Mouse (Mus musculus) MEL (cell line): ENCODE measurements around the gene Cwh43. TPM values are rescaled to one million over a fixed set of nuclear protein-coding genes. Genes with fewer than 3 reads are reported as not detected.

Experiments
- DNase-seq: peaks from one replicate; pipeline ENCODE4 v3.0.0; 2011; ENCODE audit warnings: low read depth, low spot score
- H3K27ac ChIP-seq: 2 replicates; pipeline ENCODE4 v1.5.1; 2012; ENCODE audit warnings: low read depth, mild to moderate bottlenecking, control low read depth, low read length, moderate library complexity; ENCODE audit not compliant: control insufficient read depth
- H3K27me3 ChIP-seq, 2 experiments: fragments of 150-350 bp in 1 of 2; sonication (generic) in 1 of 2; 2 replicates each; pipeline ENCODE4 v1.6.1; 2012; ENCODE audit warnings: low read length in 2 of 2, mild to moderate bottlenecking in 2 of 2, improper control_type of control experiment in 1 of 2, moderate library complexity in 1 of 2; ENCODE audit not compliant: insufficient read depth in 2 of 2, control insufficient read depth in 1 of 2
- H3K36me3 ChIP-seq, 2 experiments: 2 replicates each; pipeline ENCODE4 v1.6.1; 2012 to 2014; ENCODE audit warnings: low read length in 2 of 2, improper control_type of control experiment in 1 of 2, inconsistent platforms in 1 of 2, mild to moderate bottlenecking in 1 of 2; ENCODE audit not compliant: insufficient read depth in 2 of 2, control insufficient read depth in 1 of 2
- H3K4me1 ChIP-seq, 2 experiments: fragments of 150-350 bp in 1 of 2; sonication (generic) in 1 of 2; 2 replicates each; pipeline ENCODE4 v1.6.1; 2012; ENCODE audit warnings: low read length in 2 of 2, improper control_type of control experiment in 1 of 2, mild to moderate bottlenecking in 1 of 2; ENCODE audit not compliant: insufficient read depth in 2 of 2, control insufficient read depth in 1 of 2
- H3K4me3 ChIP-seq, 2 experiments: fragments of 150-350 bp in 1 of 2; sonication (generic) in 1 of 2; 2 replicates each; pipeline ENCODE4 v1.5.1; 2012; ENCODE audit warnings: low read depth in 2 of 2, low read length in 2 of 2, mild to moderate bottlenecking in 2 of 2, moderate library complexity in 2 of 2, control low read depth in 1 of 2, improper control_type of control experiment in 1 of 2; ENCODE audit not compliant: control insufficient read depth in 1 of 2, insufficient read depth in 1 of 2
- H3K79me2 ChIP-seq: 2 replicates; pipeline ENCODE4 v1.6.1; 2012; ENCODE audit warnings: mild to moderate bottlenecking, low read length, moderate library complexity; ENCODE audit not compliant: control insufficient read depth, poor library complexity, insufficient read depth
- H3K9ac ChIP-seq: 2 replicates; pipeline ENCODE4 v1.6.1; 2012; ENCODE audit warnings: low read depth, mild to moderate bottlenecking, control low read depth, low read length, moderate library complexity; ENCODE audit not compliant: control insufficient read depth, poor library complexity, severe bottlenecking
- H3K9me3 ChIP-seq: fragments of 150-350 bp; sonication (generic); replicated peaks from 2 replicates; pipeline ENCODE4 v1.6.1; 2012; ENCODE audit warnings: mild to moderate bottlenecking, low read length, improper control_type of control experiment, moderate library complexity; ENCODE audit not compliant: insufficient read depth
- CHD1 ChIP-seq: IDR thresholded peaks from 2 replicates; pipeline ENCODE4 v1.6.1; 2012; ENCODE audit warnings: low read depth, mild to moderate bottlenecking, inconsistent platforms, low read length, improper control_type of control experiment
- CTCF ChIP-seq, 3 experiments: IDR thresholded peaks in 2 of 3; conservative IDR thresholded peaks in 1 of 3; 2 replicates each; pipeline ENCODE4 v1.5.1; 2011 to 2012; ENCODE audit warnings: low read length in 3 of 3, low read depth in 2 of 3, mild to moderate bottlenecking in 2 of 3, improper control_type of control experiment in 1 of 3, inconsistent platforms in 1 of 3, mixed read lengths in 1 of 3, moderate library complexity in 1 of 3; ENCODE audit not compliant: control insufficient read depth in 1 of 3, insufficient read depth in 1 of 3, poor library complexity in 1 of 3, severe bottlenecking in 1 of 3
- EP300 ChIP-seq, 2 experiments: IDR thresholded peaks; 2 replicates each; pipeline ENCODE4 v1.6.1; 2011; ENCODE audit warnings: improper control_type of control experiment in 2 of 2, low read length in 2 of 2, low read depth in 1 of 2, mild to moderate bottlenecking in 1 of 2
- GATA1 ChIP-seq: IDR thresholded peaks from 2 replicates; pipeline ENCODE4 v1.6.1; 2011; ENCODE audit warnings: low read depth, low read length, improper control_type of control experiment
- HCFC1 ChIP-seq: IDR thresholded peaks from 2 replicates; pipeline ENCODE4 v1.6.1; 2012; ENCODE audit warnings: low read depth, mild to moderate bottlenecking, inconsistent platforms, low read length, improper control_type of control experiment, moderate library complexity
- JUND ChIP-seq: IDR thresholded peaks from 2 replicates; pipeline ENCODE4 v1.6.1; 2011; ENCODE audit warnings: low read depth, mild to moderate bottlenecking, improper control_type of control experiment, low read length
- KAT2A ChIP-seq: conservative IDR thresholded peaks from 2 replicates; pipeline ENCODE4 v1.6.1; 2012; ENCODE audit warnings: low read depth, low read length, improper control_type of control experiment, inconsistent platforms
- MAZ ChIP-seq: IDR thresholded peaks from 2 replicates; pipeline ENCODE4 v1.6.1; 2012; ENCODE audit warnings: low read depth, mild to moderate bottlenecking, inconsistent platforms, low read length, improper control_type of control experiment
- MYC ChIP-seq: IDR thresholded peaks from 2 replicates; pipeline ENCODE4 v1.6.1; 2011; ENCODE audit warnings: low read depth, mild to moderate bottlenecking, low read length, improper control_type of control experiment, moderate library complexity
- NRF1 ChIP-seq: IDR thresholded peaks from 2 replicates; pipeline ENCODE4 v1.6.1; 2014; ENCODE audit warnings: low read depth, mild to moderate bottlenecking, inconsistent platforms, low read length, improper control_type of control experiment, moderate library complexity; ENCODE audit not compliant: poor library complexity, insufficient read depth, severe bottlenecking
- POLR2A ChIP-seq, 2 experiments: IDR thresholded peaks; 2 replicates each; pipeline ENCODE4 v1.6.1; 2011 to 2012; ENCODE audit warnings: low read length in 2 of 2, mild to moderate bottlenecking in 2 of 2, control low read depth in 1 of 2, improper control_type of control experiment in 1 of 2, low read depth in 1 of 2, moderate library complexity in 1 of 2; ENCODE audit not compliant: control insufficient read depth in 1 of 2, insufficient read depth in 1 of 2, poor library complexity in 1 of 2
- POLR2AphosphoS5 ChIP-seq: IDR thresholded peaks from 2 replicates; pipeline ENCODE4 v1.6.1; 2012; ENCODE audit warnings: low read depth, borderline replicate concordance, mild to moderate bottlenecking, inconsistent platforms, low read length, moderate library complexity, mixed read lengths
- RAD21 ChIP-seq: IDR thresholded peaks from 2 replicates; pipeline ENCODE4 v1.6.1; 2011; ENCODE audit warnings: mild to moderate bottlenecking, low read depth, low read length, improper control_type of control experiment
- RCOR1 ChIP-seq: IDR thresholded peaks from 2 replicates; pipeline ENCODE4 v1.6.1; 2012; ENCODE audit warnings: low read depth, mild to moderate bottlenecking, inconsistent platforms, low read length, improper control_type of control experiment
- USF2 ChIP-seq, 2 experiments: IDR thresholded peaks; 2 replicates each; pipeline ENCODE4 v1.6.1; 2011 to 2012; ENCODE audit warnings: improper control_type of control experiment in 2 of 2, low read length in 2 of 2, borderline replicate concordance in 1 of 2, inconsistent platforms in 1 of 2, low read depth in 1 of 2, mild to moderate bottlenecking in 1 of 2; ENCODE audit not compliant: insufficient read depth in 1 of 2
- ZMIZ1 ChIP-seq: IDR thresholded peaks from 2 replicates; pipeline ENCODE4 v1.6.1; 2012; ENCODE audit warnings: low read depth, mild to moderate bottlenecking, inconsistent platforms, low read length, improper control_type of control experiment, moderate library complexity
- ZNF384 ChIP-seq: IDR thresholded peaks from 2 replicates; pipeline ENCODE4 v1.6.1; 2012; ENCODE audit warnings: low read depth, mild to moderate bottlenecking, inconsistent platforms, low read length, improper control_type of control experiment
- polyA plus RNA-seq, 2 experiments: library from polyadenylated mRNA; stranded (reverse) in 1 of 2; unstranded in 1 of 2; fragments of >175 nt in 1 of 2; fragments of >200 nt in 1 of 2; gene quantifications; 2 replicates each; pipeline versions ENCODE4 v1.2.1 to v1.2.4; 2012; ENCODE audit warnings: low replicate concordance in 2 of 2, low read depth in 1 of 2; ENCODE audit not compliant: insufficient read length in 2 of 2, insufficient read depth in 1 of 2, missing spikeins in 1 of 2
- total RNA-seq: library from RNA; depleted of rRNA; stranded (reverse); fragments of 300-350 nt; gene quantifications from 2 replicates; pipeline ENCODE4 v1.2.3, GENCODE M21; 2012

Gene Cwh43
- total and polyA plus RNA-seq, 3 experiments = not detected

GRCm38 (mm10) chr5:73372601-73373000, 33.3 kb upstream of the Cwh43 start:
- TF ChIP-seq USF2 (IDR thresholded peaks at IDR 0.05; ENCODE audit: borderline replicate concordance in 1 of 2, insufficient read depth in 1 of 2, low read depth in 1 of 2, low read length in 2 of 2) (no peak), JUND (no peak), MAZ (no peak), CTCF (IDR thresholded peaks at IDR 0.05 in 2 of 3, conservative IDR thresholded peaks at IDR 0.05 in 1 of 3; ENCODE audit: control insufficient read depth in 1 of 3, insufficient read depth in 1 of 3, low read depth in 2 of 3, low read length in 3 of 3, poor library complexity in 1 of 3, severe bottlenecking in 1 of 3) (no peak), RCOR1 (no peak), EP300 (IDR thresholded peaks at IDR 0.05; ENCODE audit: low read depth in 1 of 2, low read length in 2 of 2) (no peak), ZNF384 (no peak), RAD21 (no peak), ZMIZ1 (no peak), POLR2AphosphoS5 (no peak), KAT2A (no peak), POLR2A (IDR thresholded peaks at IDR 0.05; ENCODE audit: control insufficient read depth in 1 of 2, insufficient read depth in 1 of 2, low read depth in 1 of 2, low read length in 2 of 2, poor library complexity in 1 of 2) (no peak), NRF1 (no peak), CHD1 (no peak), GATA1 (no peak), MYC (no peak)
- no peaks in the 10 kb centered on the region for H3K79me2 ChIP-seq
- H3K9ac ChIP-seq = no peak overlapping the region
- no peak overlapping the region for H3K27ac ChIP-seq
- 0 out of 4 replicates have a peak, but pooled peaks cover 0 to 1% of the 10 kb centered on the region in 2 experiments for H3K27me3 ChIP-seq
- H3K36me3 ChIP-seq = peaks cover 0 to 3% of the 10 kb centered on the region in 2 experiments; a peak in 1 of 4 replicates
- DNase-seq = no peak
- no peak overlapping the region for H3K4me3 ChIP-seq
- H3K9me3 ChIP-seq = no peaks in the 10 kb centered on the region
- peaks cover 3 to 8% of the 10 kb centered on the region in 2 experiments; a peak in 3 of 4 replicates for H3K4me1 ChIP-seq

GRCm38 (mm10) chr5:73373184-73373583, 32.7 kb upstream of the Cwh43 start:
- H3K27me3 ChIP-seq = 0 out of 4 replicates have a peak, but pooled peaks cover 0 to 1% of the 10 kb centered on the region in 2 experiments
- H3K4me1 ChIP-seq = peaks cover 3 to 8% of the 10 kb centered on the region in 2 experiments; a peak in 3 of 4 replicates
- peak in 1 of 3 experiments; percentile 24; a peak in 1 of 6 replicates for TF ChIP-seq CTCF (IDR thresholded peaks at IDR 0.05 in 2 of 3, conservative IDR thresholded peaks at IDR 0.05 in 1 of 3; ENCODE audit: control insufficient read depth in 1 of 3, insufficient read depth in 1 of 3, low read depth in 2 of 3, low read length in 3 of 3, poor library complexity in 1 of 3, severe bottlenecking in 1 of 3)
- no peak for TF ChIP-seq POLR2A (IDR thresholded peaks at IDR 0.05; ENCODE audit: control insufficient read depth in 1 of 2, insufficient read depth in 1 of 2, low read depth in 1 of 2, low read length in 2 of 2, poor library complexity in 1 of 2)
- 0 out of 2 replicates have a peak, but pooled peaks have one; percentile 18 for TF ChIP-seq GATA1
- TF ChIP-seq EP300 (IDR thresholded peaks at IDR 0.05; ENCODE audit: low read depth in 1 of 2, low read length in 2 of 2) = peak in 1 of 2 experiments; percentile 24; a peak in 1 of 4 replicates
- no peak for TF ChIP-seq HCFC1
- TF ChIP-seq, all 39 proteins: peak for 3
- Histone ChIP-seq H3K9ac (no peak overlapping the region), H3K4me3 (no peak overlapping the region), H3K79me2 (no peaks in the 10 kb centered on the region), H3K9me3 (no peaks in the 10 kb centered on the region), H3K27ac (no peak overlapping the region), H3K36me3 (peaks cover 0 to 3% of the 10 kb centered on the region in 2 experiments; a peak in 1 of 4 replicates)
- no peak for DNase-seq
